Mouse (Mus musculus) induced T-regulatory cell, adult 2 months (primary cell): ENCODE results near the gene Krtap19-9b.

ENCODE experiments used
- DNase-seq: peaks from one replicate; pipeline ENCODE4 v3.0.0-alpha.2; 2012; ENCODE audit warnings: low read depth

The Krtap19-9b gene

GRCm38 (mm10) chr16:88932165-88932564, at the start of gene Krtap19-9b:
Gene Krtap19-9b (minus strand): TSS chr16:88932265.
- DNase-seq, result no peak

GRCm38 (mm10) chr16:88962773-88963172, 30.7 kb upstream of the Krtap19-9b start, which contains the start of gene Krtap16-3:
Gene Krtap16-3 (minus strand): TSS chr16:88962873.
- no peak for DNase-seq

GRCm38 (mm10) chr16:88941106-88941505, 9.0 kb upstream of the Krtap19-9b start:
- DNase-seq, result no peak

GRCm38 (mm10) chr16:88938252-88938651, 6.2 kb upstream of the Krtap19-9b start:
- peak; percentile 1 for DNase-seq

- no peak for DNase-seq
Observed at GRCm38 (mm10) chr16:88896357-88896756, 35.7 kb downstream of the Krtap19-9b start, which contains the start of gene Krtap19-5. Gene Krtap19-5 (minus strand): TSS chr16:88896457.

GRCm38 (mm10) chr16:88886870-88887269, 45.2 kb downstream of the Krtap19-9b start:
- DNase-seq, result no peak

GRCm38 (mm10) chr16:88884989-88885388, 47.1 kb downstream of the Krtap19-9b start, which contains the start of gene Krtap19-4:
Gene Krtap19-4 (minus strand): TSS chr16:88885089.
- no peak for DNase-seq
